Mouse (Mus musculus) heart, embryonic 12.5 days (tissue): ENCODE results near the gene Cfap299. TPM values are rescaled to one million over a fixed set of nuclear protein-coding genes. Genes with fewer than 3 reads are reported as not detected.

Experiments
- ATAC-seq: fragments of 200-750 bp; cut with Nextera tagmentation; 2 replicates; pipeline ENCODE4 v1.8.0; 2017; ENCODE audit warnings: moderate TSS enrichment, moderate library complexity; ENCODE audit not compliant: insufficient number of reproducible peaks, low FRiP score
- H3K27ac ChIP-seq: fragments of 300-500 bp; sonication (generic); 2 replicates; pipeline ENCODE4 v1.5.1; 2016; ENCODE audit warnings: mild to moderate bottlenecking, moderate library complexity; ENCODE audit not compliant: poor library complexity, severe bottlenecking
- H3K27me3 ChIP-seq: fragments of 300-500 bp; sonication (generic); replicated peaks from 2 replicates; pipeline ENCODE4 v1.6.1; 2016; ENCODE audit warnings: mild to moderate bottlenecking, moderate library complexity
- H3K36me3 ChIP-seq: fragments of 300-500 bp; sonication (generic); 2 replicates; pipeline ENCODE4 v1.6.1; 2016; ENCODE audit warnings: mild to moderate bottlenecking, moderate library complexity
- H3K4me1 ChIP-seq: fragments of 300-500 bp; sonication (generic); replicated peaks from 2 replicates; pipeline ENCODE4 v1.6.1; 2016; ENCODE audit warnings: mild to moderate bottlenecking
- H3K4me2 ChIP-seq: fragments of 300-500 bp; sonication (generic); 2 replicates; pipeline ENCODE4 v1.6.1; 2016; ENCODE audit warnings: mild to moderate bottlenecking, moderate library complexity
- H3K4me3 ChIP-seq: fragments of 300-500 bp; sonication (generic); 2 replicates; pipeline ENCODE4 v1.5.1; 2016; ENCODE audit warnings: mild to moderate bottlenecking
- H3K9ac ChIP-seq: fragments of 300-500 bp; sonication (generic); 2 replicates; pipeline ENCODE4 v1.6.1; 2016; ENCODE audit warnings: mild to moderate bottlenecking, moderate library complexity
- H3K9me3 ChIP-seq: fragments of 300-500 bp; sonication (generic); replicated peaks from 2 replicates; pipeline ENCODE4 v1.6.1; 2016; ENCODE audit warnings: mild to moderate bottlenecking, moderate library complexity
- WGBS: fragments of 180-500 bp; shearing (Covaris S2); methylation state at CpG from one replicate; pipeline ENCODE4 v1.1.7; 2016; 5-methylcytosine and 5-hydroxymethylcytosine counted together
- polyA plus RNA-seq: library from polyadenylated mRNA; unstranded; fragments of >200 nt; fragmentation: Nextera tagmentation; extraction: Ambion mirVana; gene quantifications from 2 replicates; pipeline ENCODE4 v1.2.1, GENCODE M21; 2016

The Cfap299 gene
- polyA plus RNA-seq, 1 experiment from 2014 or later = not detected

DNA sequence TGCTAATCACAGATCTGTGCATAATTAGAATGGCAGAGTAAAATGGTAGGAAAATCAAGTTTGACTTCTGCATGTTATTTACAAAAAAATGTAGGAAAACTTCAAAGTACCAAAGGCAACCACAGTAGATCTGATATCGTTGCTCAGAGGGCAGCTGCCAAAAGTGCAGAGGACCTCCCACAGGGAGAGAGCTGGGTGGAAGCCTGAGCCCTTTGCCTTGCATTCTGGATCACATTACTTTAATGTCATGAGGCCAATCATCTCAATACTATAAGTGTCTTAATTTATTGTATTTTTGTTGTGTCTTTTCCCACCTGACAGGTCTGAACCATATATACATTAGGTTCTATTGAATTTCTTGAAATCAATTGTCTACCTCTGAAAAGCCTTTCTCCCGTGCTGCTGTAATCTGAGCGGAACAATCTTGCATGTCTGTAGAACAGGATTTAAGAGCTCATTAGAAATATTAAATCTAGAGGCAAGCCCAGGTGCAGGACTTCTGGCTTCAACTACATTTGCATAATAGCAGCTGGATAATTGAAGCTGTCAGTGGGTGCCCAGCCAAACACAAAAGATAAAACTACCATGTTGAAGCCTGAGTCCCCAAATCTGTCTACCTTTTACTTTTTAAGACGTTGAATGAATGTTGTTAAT lies 137.9 kb downstream of the Cfap299 start:
- WGBS = 62% methylated on average over 4 of the region's 4 CpGs
- Histone ChIP-seq H3K27me3 (no peaks in the 10 kb centered on the region), H3K4me1 (no peaks in the 10 kb centered on the region), H3K9ac (no peak overlapping the region), H3K9me3 (no peaks in the 10 kb centered on the region), H3K4me2 (no peak overlapping the region), H3K4me3 (no peak overlapping the region), H3K27ac (no peak overlapping the region), H3K36me3 (no peaks in the 10 kb centered on the region)
- ATAC-seq = no peak

DNA sequence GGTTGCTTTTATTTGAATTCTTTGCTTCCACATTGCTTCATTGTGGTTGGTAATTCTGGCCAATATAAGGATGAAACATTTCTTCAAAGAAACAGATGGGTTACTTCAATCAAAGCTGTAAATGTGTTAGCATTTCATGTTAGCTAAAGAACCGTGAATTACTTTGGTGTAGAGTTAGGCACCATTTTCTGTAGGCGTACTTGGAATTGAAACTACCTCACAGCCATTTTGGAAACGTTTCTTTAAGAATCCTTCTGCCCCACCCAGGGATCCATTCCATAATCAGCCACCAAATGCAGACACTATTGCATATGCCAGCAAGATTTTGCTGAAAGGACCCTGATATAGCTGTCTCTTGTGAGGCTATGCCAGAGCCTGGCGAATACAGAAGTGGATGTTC lies 140.9 kb downstream of the Cfap299 start:
- Histone ChIP-seq H3K9ac (no peak overlapping the region), H3K9me3 (no peaks in the 10 kb centered on the region), H3K4me1 (no peaks in the 10 kb centered on the region), H3K4me2 (no peak overlapping the region), H3K27ac (no peak overlapping the region), H3K4me3 (no peak overlapping the region), H3K27me3 (no peaks in the 10 kb centered on the region), H3K36me3 (no peaks in the 10 kb centered on the region)
- WGBS = 72% methylated on average over 4 of the region's 4 CpGs
- ATAC-seq = no peak

- no peaks in the 10 kb centered on the region for H3K36me3 ChIP-seq
- 0 out of 2 replicates have a peak, but pooled peaks cover 3% of the 10 kb centered on the region for H3K4me1 ChIP-seq
- no peaks in the 10 kb centered on the region for H3K27me3 ChIP-seq
- H3K9ac ChIP-seq = no peak overlapping the region
- no peak overlapping the region for H3K27ac ChIP-seq
- H3K4me3 ChIP-seq = no peak overlapping the region
- ATAC-seq = no peak
- 51% methylated on average over 3 of the region's 3 CpGs for WGBS
- H3K4me2 ChIP-seq = no peak overlapping the region
- H3K9me3 ChIP-seq = no peaks in the 10 kb centered on the region
Observed at GRCm38 (mm10) chr5:98476539-98476938, 147.4 kb downstream of the Cfap299 start.

DNA sequence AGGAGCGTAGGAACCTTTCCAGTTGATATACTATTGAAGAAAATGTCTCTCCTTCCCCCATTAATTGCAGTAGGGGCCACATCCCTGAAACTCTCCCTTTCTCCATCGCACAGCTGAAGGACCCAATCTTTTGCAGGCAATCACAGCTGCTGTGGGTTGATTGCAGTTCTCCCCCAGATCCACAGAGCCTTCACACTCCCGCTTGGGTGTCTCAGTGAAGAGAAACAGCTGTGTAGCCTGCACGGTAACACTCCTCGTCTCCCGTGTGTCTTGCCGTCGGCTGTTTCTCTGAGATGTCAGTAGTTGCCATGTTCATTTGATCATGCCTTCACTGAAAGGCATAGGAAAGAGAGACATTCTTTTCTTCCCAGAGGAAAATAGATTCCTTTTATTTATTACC lies 148.2 kb downstream of the Cfap299 start:
- Histone ChIP-seq H3K27ac (no peak overlapping the region), H3K4me1 (0 out of 2 replicates have a peak, but pooled peaks cover 3% of the 10 kb centered on the region), H3K4me3 (no peak overlapping the region), H3K27me3 (no peaks in the 10 kb centered on the region), H3K9ac (no peak overlapping the region), H3K9me3 (no peaks in the 10 kb centered on the region), H3K4me2 (no peak overlapping the region), H3K36me3 (no peaks in the 10 kb centered on the region)
- WGBS = 66% methylated on average over 8 of the region's 8 CpGs
- ATAC-seq = peak; percentile 53; the same call in 1 of the 2 replicates

DNA sequence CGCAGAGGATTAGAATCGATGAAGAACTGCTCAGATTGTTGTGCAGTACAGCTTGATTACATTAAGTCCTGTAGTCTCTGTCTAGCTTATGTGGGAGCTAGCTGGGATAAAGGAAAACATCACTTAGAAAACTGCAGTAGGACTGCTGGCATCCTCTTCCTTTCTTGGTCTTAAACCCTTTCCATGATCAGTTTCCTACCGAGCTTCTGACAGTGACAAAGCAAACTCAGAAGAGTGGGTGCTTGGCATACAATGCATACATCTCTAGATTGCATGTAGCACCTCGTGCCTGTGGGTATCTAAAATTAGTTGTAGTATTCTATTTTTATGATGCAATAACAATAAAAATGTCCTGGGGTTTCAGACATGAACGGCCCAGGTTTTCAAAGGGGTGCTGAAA lies 154.4 kb downstream of the Cfap299 start:
- Histone ChIP-seq H3K4me1 (no peaks in the 10 kb centered on the region), H3K27me3 (no peaks in the 10 kb centered on the region), H3K9ac (no peak overlapping the region), H3K27ac (no peak overlapping the region), H3K9me3 (no peaks in the 10 kb centered on the region), H3K4me3 (no peak overlapping the region), H3K36me3 (no peaks in the 10 kb centered on the region), H3K4me2 (no peak overlapping the region)
- no peak for ATAC-seq
- whole genome bisulfite sequencing = 63% methylated on average over 5 of the region's 5 CpGs

GRCm38 (mm10) chr5:98485189-98485588 lies 156.1 kb downstream of the Cfap299 start:
- Histone ChIP-seq H3K27me3 (no peaks in the 10 kb centered on the region), H3K27ac (no peak overlapping the region), H3K4me1 (no peaks in the 10 kb centered on the region), H3K4me2 (no peak overlapping the region), H3K36me3 (no peaks in the 10 kb centered on the region), H3K9me3 (no peaks in the 10 kb centered on the region), H3K4me3 (no peak overlapping the region), H3K9ac (no peak overlapping the region)
- WGBS = 80% methylated on average over 1 of the region's 1 CpGs
- ATAC-seq = no peak

- Histone ChIP-seq H3K9ac (no peak overlapping the region), H3K9me3 (no peaks in the 10 kb centered on the region), H3K4me1 (no peaks in the 10 kb centered on the region), H3K27ac (no peak overlapping the region), H3K4me3 (no peak overlapping the region), H3K27me3 (no peaks in the 10 kb centered on the region), H3K4me2 (no peak overlapping the region), H3K36me3 (no peaks in the 10 kb centered on the region)
- no peak for ATAC-seq
- 73% methylated on average over 4 of the region's 4 CpGs for WGBS
Observed at GRCm38 (mm10) chr5:98498317-98498716, 169.2 kb downstream of the Cfap299 start.

GRCm38 (mm10) chr5:98516214-98516613 lies 187.1 kb downstream of the Cfap299 start:
- WGBS = 71% methylated on average over 7 of the region's 7 CpGs
- no peak for ATAC-seq
- Histone ChIP-seq H3K9me3 (no peaks in the 10 kb centered on the region), H3K27ac (no peak overlapping the region), H3K4me3 (no peak overlapping the region), H3K36me3 (no peaks in the 10 kb centered on the region), H3K4me1 (no peaks in the 10 kb centered on the region), H3K4me2 (no peak overlapping the region), H3K9ac (no peak overlapping the region), H3K27me3 (no peaks in the 10 kb centered on the region)

- Histone ChIP-seq H3K27me3 (no peaks in the 10 kb centered on the region), H3K4me1 (peaks cover 4% of the 10 kb centered on the region; the same call in 1 of the 2 replicates), H3K36me3 (no peaks in the 10 kb centered on the region), H3K4me2 (no peak overlapping the region), H3K9ac (no peak overlapping the region), H3K27ac (no peak overlapping the region), H3K9me3 (no peaks in the 10 kb centered on the region), H3K4me3 (no peak overlapping the region)
- WGBS = 61% methylated on average over 2 of the region's 2 CpGs
- ATAC-seq = no peak
Observed at GRCm38 (mm10) chr5:98520118-98520517, 191.0 kb downstream of the Cfap299 start.

GRCm38 (mm10) chr5:98522270-98522977 lies 193.3 kb downstream of the Cfap299 start:
- 80% methylated on average over 7 of the region's 7 CpGs for WGBS

DNA sequence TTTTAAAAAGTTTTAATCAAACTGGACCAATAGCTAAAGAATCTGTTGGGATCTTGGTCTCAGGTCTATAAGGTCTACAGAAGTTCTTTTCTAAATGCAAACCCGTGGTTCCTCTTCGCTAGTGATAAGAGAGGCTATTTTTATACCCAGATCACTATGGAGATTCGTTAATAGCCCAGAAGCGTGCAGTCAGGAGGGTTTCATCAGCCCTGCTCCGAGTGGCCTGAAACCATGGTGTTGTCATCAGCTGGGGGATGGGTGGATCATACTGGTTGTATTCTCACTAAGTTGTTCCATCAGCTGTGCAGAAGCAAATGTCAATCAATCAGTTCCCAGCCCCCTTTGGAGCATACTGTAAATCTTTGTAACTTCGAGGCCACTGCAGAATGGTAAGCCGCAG lies 193.9 kb downstream of the Cfap299 start:
- no peaks in the 10 kb centered on the region for H3K9me3 ChIP-seq
- no peak overlapping the region for H3K9ac ChIP-seq
- ATAC-seq = no peak
- 42% methylated on average over 7 of the region's 7 CpGs for WGBS
- H3K27ac ChIP-seq = no peak overlapping the region
- peaks cover 4% of the 10 kb centered on the region; the same call in 1 of the 2 replicates for H3K4me1 ChIP-seq
- no peaks in the 10 kb centered on the region for H3K36me3 ChIP-seq
- H3K4me2 ChIP-seq = no peak overlapping the region
- H3K27me3 ChIP-seq = no peaks in the 10 kb centered on the region
- no peak overlapping the region for H3K4me3 ChIP-seq

More at GRCm38 (mm10) chr5:98522270-98522977, 193.3 kb downstream of the Cfap299 start:
- no peaks in the 10 kb centered on the region for H3K36me3 ChIP-seq
- no peaks in the 10 kb centered on the region for H3K27me3 ChIP-seq
- ATAC-seq = no peak
- H3K4me3 ChIP-seq = no peak overlapping the region
- H3K9me3 ChIP-seq = no peaks in the 10 kb centered on the region
- peaks cover 4% of the 10 kb centered on the region; the same call in 1 of the 2 replicates for H3K4me1 ChIP-seq
- no peak overlapping the region for H3K9ac ChIP-seq
- H3K27ac ChIP-seq = no peak overlapping the region
- no peak overlapping the region for H3K4me2 ChIP-seq
